Mouse (Mus musculus) cortical plate, adult 2 months (tissue): ENCODE measurements at regions not wholly inside any gene's neighbourhood (a gene's known extent, or its start where the extent isn't known, plus 50 kb on each side); places are given as distances from the start of the nearest gene placed in this dataset.

Experiments used
- CTCF ChIP-seq: fragments of 200-500 bp; IDR thresholded peaks from 2 replicates; pipeline ENCODE4 v1.5.1; 2011; ENCODE audit warnings: mild to moderate bottlenecking, control low read depth, low read length; ENCODE audit not compliant: insufficient read depth; ENCODE audit errors: extremely low read depth
- POLR2A ChIP-seq: fragments of 200-500 bp; IDR thresholded peaks from 2 replicates; pipeline ENCODE4 v1.6.1; 2011; ENCODE audit warnings: mild to moderate bottlenecking, low read length, control low read depth; ENCODE audit not compliant: insufficient read depth; ENCODE audit errors: extremely low read depth

- TF ChIP-seq POLR2A (no peak), CTCF (no peak)
These were observed 68.5 kb downstream of the Barx1 start for GRCm38 (mm10) chr13:48731046-48731996.
